Mouse (Mus musculus) megakaryocyte-erythroid progenitor cell, adult 5 weeks (primary cell): ENCODE measurements around the gene Tdgf1. TPM values are rescaled to one million over a fixed set of nuclear protein-coding genes. Genes with fewer than 3 reads are reported as not detected.

Source experiments
- polyA plus RNA-seq: library from polyadenylated mRNA; stranded (reverse); fragments of >175 nt; gene quantifications from 2 replicates; pipeline ENCODE4 v1.2.3, GENCODE M21; 2012

The Tdgf1 gene
- polyA plus RNA-seq = not detected in 2 replicates

DNA sequence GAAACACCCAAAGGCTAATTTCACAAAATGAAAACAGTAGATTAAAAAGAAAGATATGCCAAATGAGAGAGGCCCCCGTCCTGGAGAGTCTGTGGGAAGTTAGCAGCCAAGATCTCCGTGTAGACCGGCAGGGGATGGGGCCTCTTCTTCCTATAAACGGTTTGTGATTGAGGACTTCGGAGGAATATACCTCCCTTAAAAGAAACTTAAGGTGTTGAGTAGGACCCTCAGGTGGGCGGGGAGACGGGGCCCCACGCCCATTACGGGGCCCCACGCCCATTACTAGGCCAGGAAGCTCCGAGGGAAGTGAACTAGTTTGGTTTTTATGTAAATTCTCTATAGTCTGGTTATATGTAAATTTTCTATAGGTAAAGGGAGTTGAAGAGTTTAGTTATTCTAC, at the start of gene Tdgf1:
Gene Tdgf1 (minus strand): TSS at position 233 of the 400 bp plus-strand sequence.

DNA sequence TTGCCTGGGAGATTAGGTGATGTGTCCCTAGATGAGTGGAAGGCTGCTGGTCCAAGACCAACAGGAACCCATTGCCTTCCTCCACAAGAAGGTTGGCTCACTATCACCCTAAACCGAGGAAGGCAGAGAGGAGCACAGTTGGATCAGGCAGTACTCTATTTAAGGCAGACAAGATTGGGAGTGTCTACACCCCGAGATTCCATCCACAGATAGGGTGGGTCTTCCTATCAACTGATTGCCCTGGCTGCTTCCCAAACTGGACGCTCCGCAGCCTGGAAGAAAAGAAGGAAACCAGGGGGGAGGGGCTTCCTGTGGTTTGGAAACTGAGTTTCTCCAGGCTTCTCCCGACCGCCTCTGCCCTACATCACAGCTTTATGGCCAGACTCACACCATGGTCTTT, 44.2 kb upstream of the Tdgf1 start, which contains the start of gene Rtp3:
Gene Rtp3 (minus strand): TSS at position 380 of the 400 bp plus-strand sequence.

DNA sequence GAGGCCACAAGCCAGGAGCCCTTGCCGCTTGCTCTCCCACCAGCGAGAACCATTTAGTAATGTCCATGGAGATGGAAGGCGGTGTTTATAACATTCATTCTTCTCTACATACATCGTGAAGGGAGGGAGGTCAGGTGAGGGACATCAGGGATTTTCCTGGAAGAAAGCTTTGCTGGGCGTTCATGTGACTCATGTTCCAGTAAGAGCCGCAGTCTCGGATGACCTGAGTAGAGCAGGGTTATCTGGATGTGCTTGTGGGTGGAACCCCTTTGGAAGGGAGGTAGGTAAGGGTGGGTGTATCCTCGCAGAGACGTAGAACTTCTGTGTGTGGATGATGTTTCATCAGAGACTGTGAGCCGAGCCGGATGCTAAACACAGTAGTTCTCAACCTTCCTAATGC, 5.4 kb upstream of the Tdgf1 start, which contains the start of gene Lrrc2:
Gene Lrrc2 (plus strand): TSS at position 149 of the 400 bp plus-strand sequence.

DNA sequence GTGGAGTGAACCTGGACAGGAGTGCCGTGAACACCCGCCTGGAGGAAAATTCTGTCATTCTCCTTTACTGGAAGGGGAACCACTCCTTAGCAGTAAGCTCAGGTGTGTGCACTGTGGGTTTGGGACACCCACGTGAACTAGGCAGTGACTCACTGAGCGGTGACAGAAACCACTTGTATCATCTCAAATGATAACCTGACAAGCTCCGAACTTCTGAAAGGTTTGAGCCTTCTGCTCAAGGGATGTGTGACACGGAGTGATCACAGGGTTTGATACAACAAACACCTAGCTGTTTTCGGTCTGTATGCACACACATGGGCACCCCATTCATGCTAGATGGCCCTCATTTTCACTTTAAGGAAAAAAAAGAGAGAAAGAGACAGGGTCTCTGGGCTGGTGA, 29.2 kb downstream of the Tdgf1 start, which contains the start of gene Fam240a:
Gene Fam240a (minus strand): TSS at position 76 of the 400 bp plus-strand sequence.

Other genes starting within 250 kb of the Tdgf1 start
- gene Myl3, start 204.3 kb downstream of the Tdgf1 start, polyA plus RNA-seq = not detected in 2 replicates
- 0.34 and 0.65 TPM in 2 replicates for gene Pth1r, start 199.0 kb downstream of the Tdgf1 start, polyA plus RNA-seq
- 0.04 and 0.14 TPM in 2 replicates for gene Prss42, start 148.0 kb downstream of the Tdgf1 start, polyA plus RNA-seq
- not detected in 2 replicates for gene Prss44, start 132.2 kb downstream of the Tdgf1 start, polyA plus RNA-seq
- not detected in 2 replicates for gene Prss43, start 119.5 kb downstream of the Tdgf1 start, polyA plus RNA-seq
- not detected in 2 replicates for gene Prss45, start 111.6 kb downstream of the Tdgf1 start, polyA plus RNA-seq
- gene Prss46, start 101.7 kb downstream of the Tdgf1 start, polyA plus RNA-seq = not detected in 2 replicates
- 54.6 and 61.0 TPM in 2 replicates for gene Prss50, start 88.2 kb downstream of the Tdgf1 start, polyA plus RNA-seq
- gene Als2cl, start 66.3 kb downstream of the Tdgf1 start, polyA plus RNA-seq = 3.9 and 6.0 TPM in 2 replicates
- gene Tmie, start 66.0 kb downstream of the Tdgf1 start, polyA plus RNA-seq = 0.35 and 0.51 TPM in 2 replicates
- gene Fam240a, start 29.3 kb downstream of the Tdgf1 start, polyA plus RNA-seq = not detected in 2 replicates
- not detected in 2 replicates for gene Lrrc2, start 5.4 kb upstream of the Tdgf1 start, polyA plus RNA-seq
- 0.12 TPM in 1 of 2 replicates, not detected in the other for gene Rtp3, start 44.4 kb upstream of the Tdgf1 start, polyA plus RNA-seq
- 68.7 and 71.6 TPM in 2 replicates for gene Ltf, start 73.1 kb upstream of the Tdgf1 start, polyA plus RNA-seq
- gene Ccrl2, start 111.4 kb upstream of the Tdgf1 start, polyA plus RNA-seq = 1.3 and 1.6 TPM in 2 replicates
- gene Lrrfip2, start 171.4 kb upstream of the Tdgf1 start, polyA plus RNA-seq = 23.1 and 24.7 TPM in 2 replicates